Mouse (Mus musculus) kidney, postnatal 0 days (tissue): ENCODE measurements at regions not wholly inside any gene's neighbourhood (a gene's known extent, or its start where the extent isn't known, plus 50 kb on each side); places are given as distances from the start of the nearest gene placed in this dataset.

Experiments
- ATAC-seq: fragments of 200-750 bp; cut with Nextera tagmentation; replicated peaks from 2 replicates; pipeline ENCODE4 v1.8.0; 2017; ENCODE audit warnings: low read depth, moderate number of reproducible peaks, moderate TSS enrichment, moderate library complexity; ENCODE audit not compliant: low FRiP score
- DNase-seq: peaks from one replicate; pipeline ENCODE4 v3.0.0-alpha.2; 2016; ENCODE audit warnings: low spot score
- H3K27ac ChIP-seq: fragments of 300-500 bp; sonication (generic); 2 replicates; pipeline ENCODE4 v1.5.1; 2014; ENCODE audit warnings: mild to moderate bottlenecking
- H3K27me3 ChIP-seq: fragments of 300-500 bp; sonication (generic); 2 replicates; pipeline ENCODE4 v1.6.1; 2014; ENCODE audit warnings: low read length, mixed read lengths; ENCODE audit not compliant: insufficient read depth
- H3K36me3 ChIP-seq: fragments of 300-500 bp; sonication (generic); 2 replicates; pipeline ENCODE4 v1.6.1; 2014; ENCODE audit warnings: low read length, mixed read lengths; ENCODE audit not compliant: insufficient read depth
- H3K4me1 ChIP-seq: fragments of 300-500 bp; sonication (generic); replicated peaks from 2 replicates; pipeline ENCODE4 v1.6.1; 2014; ENCODE audit warnings: antibody characterized with exemption, low read length, mixed read lengths; ENCODE audit not compliant: insufficient read depth
- H3K4me2 ChIP-seq: fragments of 300-500 bp; sonication (generic); 2 replicates; pipeline ENCODE4 v1.6.1; 2014; ENCODE audit warnings: mild to moderate bottlenecking, low read length, moderate library complexity, mixed read lengths
- H3K4me3 ChIP-seq: fragments of 300-500 bp; sonication (generic); replicated peaks from 2 replicates; pipeline ENCODE4 v1.5.1; 2014; ENCODE audit warnings: low read depth, low read length
- H3K9ac ChIP-seq: fragments of 300-500 bp; sonication (generic); 2 replicates; pipeline ENCODE4 v1.6.1; 2014; ENCODE audit warnings: low read depth, low read length
- H3K9me3 ChIP-seq: fragments of 300-500 bp; sonication (generic); replicated peaks from 2 replicates; pipeline ENCODE4 v1.6.1; 2016; ENCODE audit warnings: low read length, inconsistent platforms, mixed read lengths
- CTCF ChIP-seq: IDR thresholded peaks from 2 replicates; pipeline ENCODE4 v1.5.1; 2016; ENCODE audit warnings: antibody characterized with exemption, low read depth, mild to moderate bottlenecking, moderate library complexity
- WGBS: fragments of 180-500 bp; shearing (Covaris S2); extraction: QIAGEN DNeasy Blood & Tissue Kit; methylation state at CpG from one replicate; pipeline ENCODE4 v1.1.7; 2014; 5-methylcytosine and 5-hydroxymethylcytosine counted together

DNA sequence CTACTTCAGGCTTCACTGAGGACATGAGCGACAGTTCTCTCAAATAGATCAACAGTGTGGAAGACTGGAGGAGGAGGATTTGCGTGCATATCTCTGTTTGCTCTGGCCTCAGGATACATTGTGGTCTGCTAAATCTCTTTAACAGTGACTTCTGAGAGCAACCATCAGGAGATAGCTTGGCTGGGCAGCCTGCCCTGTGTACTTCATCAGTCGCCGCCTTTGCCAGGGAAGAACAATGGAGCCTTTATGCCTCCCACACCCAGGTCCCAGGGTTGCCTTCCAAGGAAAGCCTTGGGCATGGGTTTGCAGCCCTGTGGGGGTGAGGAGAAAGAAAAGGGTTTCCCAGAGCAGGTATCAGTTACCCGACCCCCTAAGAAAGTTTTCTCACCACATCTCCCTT, 247.8 kb downstream of the Insc start:
- Histone ChIP-seq H3K4me1 (no peaks in the 10 kb centered on the region), H3K27me3 (no peaks in the 10 kb centered on the region), H3K27ac (no peak overlapping the region), H3K9me3 (no peaks in the 10 kb centered on the region), H3K4me2 (no peak overlapping the region), H3K4me3 (no peak overlapping the region), H3K36me3 (no peaks in the 10 kb centered on the region), H3K9ac (no peak overlapping the region)
- 52% methylated on average over 5 of the region's 5 CpGs for WGBS
- DNase-seq, result no peak
- no peak for ATAC-seq
- TF ChIP-seq CTCF, result no peak

- Histone ChIP-seq H3K9me3 (no peaks in the 10 kb centered on the region), H3K4me3 (no peak overlapping the region), H3K9ac (no peak overlapping the region), H3K27ac (no peak overlapping the region), H3K27me3 (no peaks in the 10 kb centered on the region), H3K4me1 (no peaks in the 10 kb centered on the region), H3K36me3 (no peaks in the 10 kb centered on the region), H3K4me2 (no peak overlapping the region)
- no peak for DNase-seq
- ATAC-seq, result no peak
- WGBS, result 86% methylated on average over 3 of the region's 3 CpGs
- no peak for TF ChIP-seq CTCF
Observed at GRCm38 (mm10) chr7:114992440-114992839, 248.9 kb downstream of the Insc start.

DNA sequence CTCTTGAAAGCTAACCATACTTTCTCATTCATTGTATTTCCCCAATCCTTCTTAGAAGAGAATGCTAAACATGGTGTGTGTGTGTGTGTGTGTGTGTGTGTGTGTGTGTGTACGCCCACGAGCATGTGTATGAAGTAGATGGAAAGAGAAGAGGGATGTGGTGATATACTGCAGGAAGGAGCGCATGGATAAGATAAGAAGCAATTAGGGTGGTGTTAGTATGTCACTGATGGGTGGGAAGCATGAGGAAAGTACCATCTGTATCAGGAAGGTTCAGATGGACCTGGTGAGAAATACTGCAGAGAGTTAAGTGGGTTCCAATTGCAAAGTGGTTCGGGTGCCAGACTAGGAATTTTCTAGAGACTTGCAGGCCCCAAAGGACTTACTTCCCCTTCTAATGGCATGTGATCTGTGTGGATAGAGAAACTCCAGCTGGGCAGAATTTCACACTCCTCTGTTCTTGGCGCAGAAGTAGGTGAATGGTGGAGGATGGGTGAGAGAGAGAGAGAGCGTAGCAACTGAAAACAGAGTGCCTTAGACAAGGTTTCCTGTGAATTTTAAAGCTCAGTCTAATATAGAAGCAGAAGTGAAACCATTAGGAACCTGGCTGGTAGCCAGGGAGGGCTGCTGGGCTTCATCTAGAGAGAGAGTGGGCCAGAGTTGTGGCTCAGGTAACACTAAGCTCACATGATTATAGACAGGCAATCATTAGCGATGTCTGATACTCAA, 257.5 kb downstream of the Insc start:
- Histone ChIP-seq H3K27ac (no peak overlapping the region), H3K9me3 (no peaks in the 10 kb centered on the region), H3K36me3 (no peaks in the 10 kb centered on the region), H3K27me3 (no peaks in the 10 kb centered on the region), H3K9ac (no peak overlapping the region), H3K4me1 (no peaks in the 10 kb centered on the region), H3K4me2 (no peak overlapping the region), H3K4me3 (no peak overlapping the region)
- 80% methylated on average over 7 of the region's 7 CpGs for WGBS
- no peak for TF ChIP-seq CTCF
- DNase-seq (no peak), ATAC-seq (no peak)

DNA sequence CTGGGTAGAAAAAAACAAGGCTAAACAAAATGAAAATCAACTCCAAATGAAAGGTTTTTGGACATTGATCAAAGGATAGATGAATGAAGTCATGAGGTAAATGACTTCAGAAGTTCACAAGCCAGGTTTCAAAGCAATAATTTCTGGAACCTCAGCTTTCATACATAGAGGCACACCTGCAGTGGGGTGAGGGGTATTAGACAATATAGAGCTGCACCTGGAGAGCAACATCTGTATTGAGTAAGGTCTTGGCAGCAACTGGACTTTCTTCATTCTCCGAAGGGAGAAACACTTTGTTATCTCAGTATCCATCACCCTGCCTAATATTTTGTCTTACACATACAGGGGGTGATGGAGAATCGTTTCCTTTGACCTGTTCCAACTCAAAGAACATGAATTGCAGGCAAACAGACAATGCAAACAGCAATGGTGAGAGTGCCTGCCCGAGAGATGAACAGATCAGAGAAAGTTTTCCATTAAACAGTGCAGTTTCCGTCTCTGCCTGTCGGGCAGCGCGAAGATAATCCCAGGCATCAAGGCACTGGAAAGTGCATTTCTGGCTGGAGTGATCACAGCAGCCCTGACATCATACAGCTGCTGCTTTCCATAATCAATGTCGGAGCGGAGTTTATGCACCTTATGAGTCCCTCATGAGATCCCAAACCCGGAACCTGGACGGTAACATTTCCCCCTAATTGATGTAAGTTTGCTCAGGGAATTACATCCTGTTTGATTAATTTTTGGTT, 270.9 kb downstream of the Insc start:
- Histone ChIP-seq H3K9me3 (no peaks in the 10 kb centered on the region), H3K27me3 (no peaks in the 10 kb centered on the region), H3K4me2 (no peak overlapping the region), H3K4me3 (no peak overlapping the region), H3K36me3 (no peaks in the 10 kb centered on the region), H3K9ac (no peak overlapping the region), H3K27ac (no peak overlapping the region), H3K4me1 (no peaks in the 10 kb centered on the region)
- WGBS, result 64% methylated on average over 11 of the region's 11 CpGs
- no peak for DNase-seq
- TF ChIP-seq CTCF, result no peak
- ATAC-seq, result no peak

DNA sequence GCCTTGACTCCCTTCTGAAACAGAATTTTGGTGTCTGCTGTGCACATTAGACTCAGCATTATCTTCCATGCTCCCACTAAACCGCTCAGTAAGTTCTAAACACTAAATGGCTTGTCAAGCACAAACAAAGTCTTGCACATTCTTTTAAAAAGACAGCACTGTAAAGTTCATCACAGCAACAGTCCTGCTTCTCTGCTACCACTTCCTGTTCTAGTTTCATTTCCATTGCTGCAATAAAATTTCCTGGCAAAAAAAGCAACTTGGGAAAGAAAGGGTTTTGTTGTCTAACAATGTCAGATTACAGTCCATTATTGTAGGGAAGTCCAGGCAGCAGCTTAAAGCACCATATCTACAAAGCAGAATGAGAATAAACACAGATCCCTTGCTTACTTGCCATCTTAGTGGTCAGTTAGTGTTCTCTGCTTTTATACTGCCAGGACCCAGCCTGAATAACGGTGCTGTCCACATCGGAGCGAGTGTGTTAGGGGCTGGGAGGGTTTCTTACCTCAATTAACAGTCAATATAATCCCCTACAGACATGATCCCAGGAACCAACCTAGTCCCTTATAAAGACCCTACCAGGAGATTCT, 276.0 kb downstream of the Insc start:
- H3K4me1 ChIP-seq, result no peaks in the 10 kb centered on the region
- H3K9me3 ChIP-seq, result no peaks in the 10 kb centered on the region
- H3K9ac ChIP-seq, result no peak overlapping the region
- H3K27ac ChIP-seq, result no peak overlapping the region
- H3K36me3 ChIP-seq, result no peaks in the 10 kb centered on the region
- WGBS, result 74% methylated on average over 4 of the region's 4 CpGs
- peak; percentile 21 for DNase-seq
- no peak for ATAC-seq
- H3K27me3 ChIP-seq, result no peaks in the 10 kb centered on the region
- TF ChIP-seq CTCF, result no peak
- no peak overlapping the region for H3K4me2 ChIP-seq
- no peak overlapping the region for H3K4me3 ChIP-seq

GRCm38 (mm10) chr7:115020023-115020422, 276.5 kb downstream of the Insc start:
- 48% methylated on average over 3 of the region's 3 CpGs for WGBS
- H3K27me3 ChIP-seq, result no peaks in the 10 kb centered on the region
- H3K27ac ChIP-seq, result no peak overlapping the region
- no peaks in the 10 kb centered on the region for H3K4me1 ChIP-seq
- no peak overlapping the region for H3K9ac ChIP-seq
- TF ChIP-seq CTCF, result no peak
- H3K9me3 ChIP-seq, result no peaks in the 10 kb centered on the region
- DNase-seq, result no peak
- H3K4me3 ChIP-seq, result no peak overlapping the region
- ATAC-seq, result no peak
- no peak overlapping the region for H3K4me2 ChIP-seq
- H3K36me3 ChIP-seq, result no peaks in the 10 kb centered on the region
